Mouse (Mus musculus): ENCODE results near the gene Glycam1.
"Not testable (repeated sequence)": the region's sequence is repeated elsewhere in the genome, so short reads cannot be mapped to it uniquely, and the experiment has no call there.

Gene Glycam1

GRCm38 (mm10) chr15:103564981-103565380 lies at the start of gene Glycam1:
Glycam1 (minus strand) TSS chr15:103565081.
- DNase-seq = no peak

DNA sequence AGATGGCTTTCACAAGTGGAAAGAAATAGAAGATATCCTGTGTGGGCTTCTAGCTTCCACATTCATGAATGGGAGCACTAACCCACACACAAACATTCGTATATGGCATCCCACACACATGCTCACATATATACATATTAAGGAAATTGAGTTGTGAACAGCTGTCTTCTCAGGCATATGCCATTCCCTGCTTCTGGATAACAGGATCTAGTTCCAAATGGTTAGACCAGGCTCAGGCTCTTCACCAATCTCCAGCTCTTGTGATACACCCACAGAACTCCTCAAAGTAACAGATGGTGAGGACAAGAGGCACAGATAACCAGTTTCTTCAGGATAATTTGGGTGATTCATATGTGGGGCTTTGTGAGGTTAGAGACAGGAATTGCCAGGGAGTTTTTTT lies 39.6 kb upstream of the Glycam1 start:
- no peak for DNase-seq

- DNase-seq = no peak
Observed at GRCm38 (mm10) chr15:103590779-103591178, 25.9 kb upstream of the Glycam1 start.

- DNase-seq = not testable (repeated sequence)
Observed at GRCm38 (mm10) chr15:103587752-103588151, 22.9 kb upstream of the Glycam1 start.

DNA sequence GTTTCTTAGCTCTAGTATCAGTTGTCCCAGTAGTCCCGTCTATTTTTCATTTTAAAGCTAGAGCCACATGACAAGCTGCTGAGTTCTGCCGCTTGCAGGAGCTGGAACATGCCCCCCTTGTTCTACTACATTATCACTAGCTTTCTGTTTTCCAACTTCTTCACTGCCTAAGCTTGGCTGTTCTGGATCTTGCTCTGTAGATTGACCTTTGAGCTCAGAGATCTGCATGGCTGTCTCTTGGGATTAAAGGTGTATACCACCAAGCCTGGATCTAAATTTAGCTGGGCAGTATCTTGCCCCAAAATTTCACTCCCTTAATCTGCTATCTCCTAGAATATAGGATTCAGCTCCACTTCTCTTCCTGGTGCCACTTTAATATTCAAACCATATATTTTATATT lies 21.0 kb upstream of the Glycam1 start:
- DNase-seq = no peak

- no peak for DNase-seq
Observed at GRCm38 (mm10) chr15:103552096-103552690, 12.7 kb downstream of the Glycam1 start.

DNA sequence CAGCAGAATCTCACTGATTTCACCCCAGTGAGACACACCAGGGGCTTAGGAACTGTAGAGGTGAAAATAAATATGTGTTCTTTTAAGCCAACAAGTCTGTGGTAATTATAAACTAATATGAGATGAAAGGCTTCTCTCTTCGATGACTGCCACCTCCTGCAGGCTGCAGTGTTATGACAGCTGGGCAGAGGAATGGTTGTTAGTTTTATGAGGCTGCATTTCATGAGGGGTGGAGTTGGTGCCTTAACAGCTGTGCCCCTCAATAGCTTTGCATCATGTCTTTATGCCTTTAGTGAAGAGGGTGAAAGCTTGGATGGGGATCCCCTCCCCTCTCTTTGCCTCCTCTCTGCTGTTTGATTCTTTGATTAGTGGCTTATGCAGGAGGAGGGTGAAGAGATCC lies 13.8 kb downstream of the Glycam1 start:
- DNase-seq = no peak

DNA sequence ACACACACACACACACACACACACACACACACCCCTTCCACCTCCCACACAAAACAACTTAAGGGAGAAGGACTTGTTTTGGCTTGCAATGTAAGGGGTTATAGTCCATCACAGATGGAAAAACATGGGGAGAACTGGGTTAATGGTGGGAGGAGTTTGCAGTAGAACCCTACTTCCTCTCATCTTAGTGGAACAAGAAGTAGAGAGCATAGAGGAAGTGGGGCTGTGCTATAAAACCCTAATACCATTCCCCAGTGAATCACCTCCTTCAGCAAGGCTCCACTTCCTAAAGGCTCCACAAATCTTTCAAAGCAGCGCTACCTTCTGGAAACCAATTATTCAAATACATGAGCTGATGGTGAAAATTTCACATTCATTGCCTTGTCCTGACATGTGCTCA lies 15.4 kb downstream of the Glycam1 start:
- no peak for DNase-seq

DNA sequence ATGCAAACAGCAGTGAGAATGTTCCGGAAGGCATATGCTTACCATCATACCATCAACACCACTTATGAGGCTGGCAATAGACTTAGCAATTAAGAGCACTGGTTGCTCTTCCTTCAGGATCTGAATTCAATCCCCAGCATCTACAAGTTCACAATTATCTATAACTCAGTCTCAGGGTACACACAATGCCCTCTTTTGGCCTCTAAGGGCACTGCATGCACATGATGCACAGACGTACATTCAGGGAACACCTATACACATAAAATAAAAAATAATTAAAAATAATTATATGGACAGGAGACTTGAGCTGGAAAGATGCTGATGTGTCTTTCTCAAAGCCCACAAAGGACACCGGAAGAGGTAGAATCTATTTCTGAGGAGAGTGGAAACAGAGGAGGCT lies 16.9 kb downstream of the Glycam1 start:
- DNase-seq = no peak

- DNase-seq = no peak
Observed at GRCm38 (mm10) chr15:103542526-103542925, 22.4 kb downstream of the Glycam1 start.

- DNase-seq = no peak
Observed at GRCm38 (mm10) chr15:103540646-103541045, 24.2 kb downstream of the Glycam1 start.

GRCm38 (mm10) chr15:103539259-103539658 lies 25.6 kb downstream of the Glycam1 start:
- no peak for DNase-seq

DNA sequence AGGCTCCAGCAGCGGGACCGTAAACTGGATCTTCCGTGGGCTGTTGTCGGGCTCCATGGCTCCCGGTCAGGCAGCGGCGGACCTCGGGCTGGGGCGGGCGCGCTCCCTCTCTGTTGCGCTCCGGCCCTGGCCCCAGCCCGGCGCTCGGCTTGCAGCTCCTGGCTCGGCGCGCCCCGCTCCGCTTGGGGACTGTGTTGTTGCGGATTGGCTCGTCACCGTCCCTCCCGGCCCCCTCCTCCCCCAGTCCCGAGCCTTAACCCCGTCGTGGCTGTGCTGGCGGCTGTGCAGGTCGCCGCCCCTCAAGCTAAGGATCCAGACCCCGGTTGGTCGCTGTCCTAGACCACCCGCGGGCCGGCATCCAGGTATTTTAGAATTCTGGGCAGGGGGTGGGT lies 27.1 kb downstream of the Glycam1 start, which contains the start of gene Ppp1r1a:
Gene Ppp1r1a (minus strand): TSS at position 182 of the 392 bp plus-strand sequence.
- peak; percentile 84 for DNase-seq

DNA sequence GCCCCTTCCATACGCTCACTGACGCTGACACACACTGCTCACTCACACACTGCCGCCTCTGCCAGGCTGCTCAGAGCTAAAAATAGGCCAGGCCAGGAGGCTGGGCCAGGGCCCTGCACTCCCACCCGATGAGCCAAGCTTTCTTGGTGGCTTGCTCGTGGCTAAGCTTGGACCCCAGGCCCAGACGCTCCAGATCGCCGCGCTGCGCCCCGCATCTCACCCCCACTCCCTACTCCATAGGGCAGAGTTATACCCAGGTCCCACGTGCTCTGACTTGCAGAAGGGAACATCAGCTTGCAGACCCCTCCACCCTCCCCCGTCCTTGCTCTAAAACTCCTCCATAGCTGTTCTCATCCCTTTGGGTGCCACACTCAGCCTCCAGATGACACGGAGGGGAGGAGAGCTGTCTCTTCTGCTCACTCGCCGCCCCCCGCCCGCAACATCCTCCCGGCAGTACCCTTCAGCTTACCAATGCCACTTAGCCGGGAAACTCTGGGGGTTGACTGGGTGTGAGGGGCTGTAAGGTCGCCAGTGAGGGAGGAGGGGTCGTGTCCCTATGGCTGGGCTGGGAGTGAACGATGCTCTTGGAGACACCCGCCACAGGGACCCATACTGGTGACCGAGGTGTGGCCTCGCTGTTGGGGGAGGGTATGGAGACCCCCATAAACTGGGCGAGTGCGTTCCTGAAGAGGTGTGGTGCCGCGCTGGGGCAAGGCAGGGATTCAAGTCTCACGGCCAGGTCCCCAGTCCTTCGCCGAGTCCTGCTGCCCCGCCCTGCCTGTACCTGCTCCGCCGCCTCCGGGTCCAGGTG lies 27.7 kb downstream of the Glycam1 start:
- DNase-seq = peak; percentile 75

DNA sequence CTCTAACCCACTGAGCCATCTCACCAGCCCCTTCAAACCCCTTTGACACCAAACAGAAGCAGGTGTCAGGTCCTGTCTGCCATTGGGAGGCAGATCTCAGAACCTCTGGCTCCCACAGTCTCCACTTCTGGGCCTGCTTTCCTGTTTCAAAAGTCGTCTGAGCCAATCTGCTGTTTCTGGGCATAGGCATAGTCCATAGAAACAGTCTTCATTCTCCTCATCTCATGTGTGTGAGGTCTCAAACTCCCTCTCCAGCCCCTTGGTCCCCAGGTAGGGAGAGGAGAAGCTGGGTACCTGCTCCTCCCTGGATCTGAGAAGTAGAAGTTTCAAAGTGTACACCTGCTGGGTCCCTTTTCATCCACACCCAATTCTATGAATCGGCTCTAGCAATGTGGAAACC lies 28.4 kb downstream of the Glycam1 start:
- DNase-seq = no peak

DNA sequence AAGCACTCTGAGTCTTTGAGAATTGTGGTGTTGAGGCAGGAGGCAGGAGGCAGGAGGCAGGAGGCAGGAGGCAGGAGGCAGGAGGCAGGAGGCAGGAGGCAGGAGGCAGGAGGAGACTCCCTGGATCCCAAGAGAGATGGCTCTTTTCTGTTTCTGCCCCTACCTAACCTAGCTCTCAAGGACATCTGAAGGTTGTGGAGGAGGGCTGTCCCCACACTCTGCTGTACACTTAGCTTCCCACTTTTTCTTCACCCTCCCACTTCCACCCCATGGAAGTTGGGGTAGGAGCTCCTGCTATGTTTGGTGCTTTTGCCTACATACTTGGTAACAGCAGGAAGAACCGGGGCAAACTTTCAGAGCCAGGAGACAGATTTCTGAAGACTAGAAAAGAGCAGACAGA lies 29.1 kb downstream of the Glycam1 start:
- peak; percentile 3 for DNase-seq

- peak; percentile 8 for DNase-seq
Observed at GRCm38 (mm10) chr15:103535030-103535429, 29.9 kb downstream of the Glycam1 start.

GRCm38 (mm10) chr15:103534054-103534620 lies 30.7 kb downstream of the Glycam1 start:
- no peak for DNase-seq

DNA sequence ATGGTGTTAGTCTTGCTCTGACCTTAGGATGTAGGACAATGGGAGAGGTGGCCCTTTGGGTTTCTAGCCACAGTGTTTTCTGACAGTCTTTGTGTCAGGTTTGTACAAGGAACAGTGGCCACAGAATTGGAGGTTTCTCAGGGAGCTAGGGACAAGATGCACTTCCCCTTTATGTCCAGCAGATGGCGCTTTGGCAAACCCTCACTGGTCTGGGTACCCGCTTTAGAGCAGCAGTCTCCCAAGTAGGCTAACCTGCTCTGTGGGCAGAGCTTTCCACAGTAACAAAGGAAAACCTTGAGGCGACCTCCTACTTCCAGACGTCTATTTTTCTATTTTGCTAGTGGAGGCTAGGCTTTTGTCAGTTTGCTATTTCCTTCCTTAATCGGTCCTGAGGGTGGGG lies 34.5 kb downstream of the Glycam1 start:
- DNase-seq = peak; percentile 75

- no peak for DNase-seq
Observed at GRCm38 (mm10) chr15:103523156-103523555, 41.7 kb downstream of the Glycam1 start.

DNA sequence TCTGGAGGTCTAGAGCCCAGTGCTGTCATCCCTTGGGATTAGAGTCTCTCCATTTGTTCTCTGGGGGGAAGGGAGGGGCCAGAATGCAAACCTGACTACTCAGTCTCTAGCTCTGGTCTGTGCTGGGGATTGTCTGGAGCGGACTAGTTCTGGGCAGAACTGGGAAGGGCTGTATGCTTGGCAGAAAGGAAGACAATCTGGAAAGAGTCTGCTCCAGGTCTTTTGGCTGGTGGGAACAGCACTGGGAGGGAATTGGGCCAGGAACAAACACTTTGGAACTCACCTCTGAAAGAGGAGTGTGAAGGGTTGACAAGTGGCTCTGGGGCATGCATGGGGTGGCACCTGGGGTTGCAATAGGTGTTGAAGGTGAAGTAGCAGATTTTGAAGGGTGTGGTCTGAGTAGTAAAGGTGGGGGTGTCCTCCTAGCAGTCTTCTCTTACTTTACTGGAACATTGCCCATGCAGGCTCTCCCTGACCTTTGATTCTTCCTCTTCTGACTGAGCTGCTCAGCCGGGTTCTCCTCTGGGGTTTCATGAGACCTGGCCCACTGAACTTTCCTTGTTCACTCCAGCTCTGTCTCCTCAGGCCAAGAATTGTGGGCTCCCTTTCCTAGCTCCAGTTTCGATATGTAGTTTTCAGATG lies 42.3 kb downstream of the Glycam1 start:
- no peak for DNase-seq

- no peak for DNase-seq
Observed at GRCm38 (mm10) chr15:103519386-103520378, 45.2 kb downstream of the Glycam1 start.
